Mouse (Mus musculus) heart, adult 2 months (tissue): ENCODE data around the gene Cmss1. TPM values are rescaled to one million over a fixed set of nuclear protein-coding genes. Genes with fewer than 3 reads are reported as not detected.

Source experiments
- DNase-seq, 2 experiments: peaks; one replicate each; pipeline ENCODE4 v3.0.0; 2021
- H3K27ac ChIP-seq: fragments of 200-600 bp; 2 replicates; pipeline ENCODE4 v1.8.1; 2022
- H3K27me3 ChIP-seq: fragments of 200-500 bp; 2 replicates; pipeline ENCODE4 v1.6.1; 2012; ENCODE audit warnings: mild to moderate bottlenecking, low read length, inconsistent platforms, mixed read lengths; ENCODE audit not compliant: control insufficient read depth, insufficient read depth
- H3K36me3 ChIP-seq: fragments of 200-500 bp; 2 replicates; pipeline ENCODE4 v1.6.1; 2012; ENCODE audit warnings: low read length, inconsistent platforms; ENCODE audit not compliant: control insufficient read depth, insufficient read depth
- H3K4me1 ChIP-seq: fragments of 200-500 bp; 2 replicates; pipeline ENCODE4 v1.6.1; 2011; ENCODE audit warnings: low read length; ENCODE audit not compliant: control insufficient read depth, insufficient read depth
- H3K4me3 ChIP-seq: fragments of 200-600 bp; 2 replicates; pipeline ENCODE4 v1.8.1; 2022
- H3K79me2 ChIP-seq: fragments of 200-500 bp; replicated peaks from 2 replicates; pipeline ENCODE4 v1.6.1; 2012; ENCODE audit warnings: mild to moderate bottlenecking, inconsistent platforms, low read length, moderate library complexity, mixed read lengths; ENCODE audit not compliant: control insufficient read depth, insufficient read depth
- H3K9ac ChIP-seq: fragments of 200-500 bp; 2 replicates; pipeline ENCODE4 v1.6.1; 2012; ENCODE audit warnings: low read depth, mild to moderate bottlenecking, control low read depth, inconsistent platforms, low read length, mixed read lengths
- CTCF ChIP-seq: fragments of 200-600 bp; IDR thresholded peaks from 2 replicates; pipeline ENCODE4 v1.8.1; 2022; ENCODE audit warnings: antibody characterized with exemption, mild to moderate bottlenecking, moderate library complexity
- EP300 ChIP-seq: fragments of 200-500 bp; IDR thresholded peaks from 2 replicates; pipeline ENCODE4 v1.6.1; 2011; ENCODE audit warnings: low read depth, low read length, control low read depth; ENCODE audit not compliant: insufficient read depth
- POLR2A ChIP-seq: fragments of 200-500 bp; IDR thresholded peaks from 2 replicates; pipeline ENCODE4 v1.6.1; 2011; ENCODE audit warnings: mild to moderate bottlenecking, low read depth, low read length, control low read depth; ENCODE audit not compliant: insufficient read depth
- WGBS: fragments of 180-500 bp; shearing (Covaris S2); methylation state at CpG from one replicate; pipeline ENCODE4 v1.1.7; 2018; 5-methylcytosine and 5-hydroxymethylcytosine counted together
- intact Hi-C: fragments of 180-260 bp; cut with DNase I; formaldehyde crosslinking; loops from one replicate; pipeline ENCODE4 v1.15.1; 2025
- polyA plus RNA-seq: library from polyadenylated mRNA; depleted of rRNA; stranded (reverse); fragments of >200 nt; gene quantifications from 2 replicates; pipeline ENCODE4 v1.2.3, GENCODE M21; 2012
- total RNA-seq, 2 experiments: library from RNA; stranded (reverse); gene quantifications; 2 replicates each; pipeline ENCODE4 v1.2.3; 2021

The Cmss1 gene
- total and polyA plus RNA-seq, 3 experiments: 17.6 to 74.3 (median 66.9) TPM

DNA sequence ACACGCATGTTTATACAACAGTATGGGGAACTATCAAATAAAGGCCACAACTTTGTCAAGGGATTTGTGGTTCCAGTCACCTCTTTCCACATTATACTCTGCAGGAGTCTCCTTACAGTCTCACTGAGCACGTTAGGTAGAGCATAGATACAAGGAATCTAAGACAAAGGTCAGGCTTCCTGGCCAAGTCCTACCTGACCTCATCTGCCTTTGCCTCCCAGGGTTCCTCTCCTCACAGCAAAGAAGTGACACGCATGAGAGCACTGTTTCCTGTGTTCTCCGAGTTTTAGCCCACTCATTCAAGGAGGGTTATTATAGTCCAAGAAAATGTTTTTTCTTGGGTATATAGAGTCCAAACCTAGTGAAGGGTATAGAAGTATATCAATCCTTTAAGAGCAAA, 51.0 kb downstream of the Cmss1 start:
- Histone ChIP-seq H3K27me3 (no peaks in the 10 kb centered on the region), H3K4me1 (peaks cover 24% of the 10 kb centered on the region), H3K9ac (no peak overlapping the region), H3K4me3 (no peak overlapping the region; the same call in 1 of the 2 replicates), H3K79me2 (peaks cover 2% of the 10 kb centered on the region), H3K36me3 (peaks cover 66% of the 10 kb centered on the region), H3K27ac (peak overlapping the region; percentile 40)
- DNase-seq: no peak
- intact Hi-C loops: no loop called here
- 0 out of 2 replicates have a peak, but pooled peaks have one; percentile 25 for TF ChIP-seq EP300
- TF ChIP-seq CTCF: no peak
- TF ChIP-seq POLR2A: no peak
- WGBS: 39% methylated on average over 4 of the region's 4 CpGs

DNA sequence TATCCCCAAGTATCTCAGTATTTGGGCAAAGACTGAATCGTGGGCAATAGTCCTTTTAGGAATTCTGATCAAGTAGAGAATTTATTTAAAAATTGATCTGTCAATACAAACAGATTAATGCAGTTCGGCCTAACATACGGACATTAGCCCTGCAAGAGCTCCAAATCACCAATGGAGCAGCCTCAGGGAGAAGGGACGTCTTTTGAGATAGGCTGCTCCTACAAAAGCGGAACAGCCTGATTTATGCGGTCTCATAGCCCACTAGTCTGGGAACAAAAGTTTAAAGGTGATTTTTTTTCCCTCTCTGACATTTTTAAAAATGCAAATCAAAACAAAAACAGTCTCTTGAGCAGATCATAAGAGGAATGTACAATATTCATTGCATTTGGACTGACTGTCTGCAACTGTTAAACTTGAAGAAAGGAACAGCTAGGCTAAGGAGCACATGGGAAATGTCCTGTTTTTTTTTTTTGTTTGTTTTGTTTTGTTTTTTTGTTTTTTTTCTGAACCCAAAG, 51.7 kb downstream of the Cmss1 start:
- peak overlapping the region; percentile 29 for H3K27ac ChIP-seq
- no peak for DNase-seq
- WGBS: 76% methylated on average over 6 of the region's 6 CpGs
- no peak overlapping the region for H3K9ac ChIP-seq
- peaks cover 24% of the 10 kb centered on the region for H3K4me1 ChIP-seq
- H3K27me3 ChIP-seq: no peaks in the 10 kb centered on the region
- H3K79me2 ChIP-seq: peaks cover 2% of the 10 kb centered on the region
- no peak for TF ChIP-seq CTCF
- TF ChIP-seq EP300: no peak
- TF ChIP-seq POLR2A: no peak
- intact Hi-C loops: no loop called here
- peaks cover 63% of the 10 kb centered on the region for H3K36me3 ChIP-seq
- H3K4me3 ChIP-seq: no peak overlapping the region

- TF ChIP-seq POLR2A (no peak), EP300 (no peak), CTCF (no peak)
- Histone ChIP-seq H3K4me3 (no peak overlapping the region), H3K27ac (peak overlapping the region; percentile 44; the same call in 1 of the 2 replicates), H3K79me2 (no peaks in the 10 kb centered on the region; the same call in 1 of the 2 replicates), H3K36me3 (peaks cover 57% of the 10 kb centered on the region), H3K27me3 (no peaks in the 10 kb centered on the region), H3K9ac (no peak overlapping the region), H3K4me1 (peaks cover 22% of the 10 kb centered on the region)
- DNase-seq: no peak
- intact Hi-C loops: no loop called here
Observed at GRCm38 (mm10) chr16:57553235-57553634, 53.4 kb downstream of the Cmss1 start.

DNA sequence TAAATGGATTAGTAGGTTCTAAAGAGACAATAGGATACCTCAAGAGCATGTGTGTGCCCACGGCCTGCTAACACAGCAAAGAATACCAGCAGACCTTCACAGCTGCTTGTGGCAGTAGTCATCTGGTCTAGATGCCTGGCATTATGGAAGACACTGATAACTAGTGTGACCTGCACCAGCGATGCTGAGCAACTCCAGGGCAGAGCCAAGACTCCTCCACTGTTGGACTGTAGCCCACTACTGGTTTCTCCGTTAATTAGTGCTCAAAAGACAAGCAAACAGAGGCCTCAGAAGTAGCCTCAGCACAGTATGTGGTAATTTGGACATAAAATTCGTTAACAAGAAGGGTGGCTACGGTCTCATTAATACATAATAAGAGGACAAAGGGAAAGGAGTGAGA, 54.0 kb downstream of the Cmss1 start:
- intact Hi-C loops: no loop called here
- H3K36me3 ChIP-seq: peaks cover 55% of the 10 kb centered on the region

GRCm38 (mm10) chr16:57551617-57552016, 55.0 kb downstream of the Cmss1 start:
- H3K9ac ChIP-seq: no peak overlapping the region; the same call in 1 of the 2 replicates
- no peak for TF ChIP-seq POLR2A
- peak; percentile 34; the same call in 1 of the 2 replicates for TF ChIP-seq CTCF
- DNase-seq: no peak
- 48% methylated on average over 2 of the region's 2 CpGs for WGBS
- peaks cover 46% of the 10 kb centered on the region for H3K36me3 ChIP-seq
- intact Hi-C loops: no loop called here
- H3K79me2 ChIP-seq: no peaks in the 10 kb centered on the region; the same call in 1 of the 2 replicates
- no peaks in the 10 kb centered on the region for H3K27me3 ChIP-seq
- H3K4me3 ChIP-seq: peak overlapping the region; percentile 26
- peaks cover 24% of the 10 kb centered on the region for H3K4me1 ChIP-seq
- peak overlapping the region; percentile 95 for H3K27ac ChIP-seq

More for the DNA sequence above, 54.0 kb downstream of the Cmss1 start:
- DNase-seq: no peak
- peaks cover 22% of the 10 kb centered on the region for H3K4me1 ChIP-seq
- TF ChIP-seq CTCF (no peak), EP300 (no peak), POLR2A (no peak)
- no peaks in the 10 kb centered on the region for H3K27me3 ChIP-seq
- peak overlapping the region; percentile 44 for H3K27ac ChIP-seq
- no peaks in the 10 kb centered on the region; the same call in 1 of the 2 replicates for H3K79me2 ChIP-seq
- no peak overlapping the region for H3K4me3 ChIP-seq
- no peak overlapping the region for H3K9ac ChIP-seq
- 54% methylated on average over 5 of the region's 5 CpGs for WGBS

GRCm38 (mm10) chr16:57550817-57551216, 55.8 kb downstream of the Cmss1 start:
- no peak for TF ChIP-seq CTCF
- no peak for TF ChIP-seq POLR2A
- no peak for TF ChIP-seq EP300
- Histone ChIP-seq H3K79me2 (no peaks in the 10 kb centered on the region), H3K36me3 (peaks cover 39% of the 10 kb centered on the region), H3K9ac (peak overlapping the region; percentile 50; the same call in 1 of the 2 replicates), H3K4me1 (peaks cover 22% of the 10 kb centered on the region), H3K27me3 (no peaks in the 10 kb centered on the region), H3K27ac (peak overlapping the region; percentile 95), H3K4me3 (peak overlapping the region; percentile 65)
- WGBS: 29% methylated on average over 2 of the region's 2 CpGs
- intact Hi-C loops: no loop called here
- DNase-seq: no peak
